Mouse (Mus musculus) stomach, embryonic 16.5 days (tissue): ENCODE data around the gene Gm49337. TPM values are rescaled to one million over a fixed set of nuclear protein-coding genes. Genes with fewer than 3 reads are reported as not detected.
A peak's percentile ranks its signal among the peaks of the same experiment; 100 is the strongest.

Experiments used
- ATAC-seq: fragments of 200-750 bp; cut with Nextera tagmentation; 2 replicates; pipeline ENCODE4 v1.8.0; 2017; ENCODE audit warnings: moderate number of reproducible peaks, moderate TSS enrichment; ENCODE audit not compliant: insufficient read depth, low FRiP score
- H3K27ac ChIP-seq: fragments of 300-500 bp; sonication (generic); 2 replicates; pipeline ENCODE4 v1.5.1; 2014; ENCODE audit warnings: low read length
- H3K27me3 ChIP-seq: fragments of 300-500 bp; sonication (generic); 2 replicates; pipeline ENCODE4 v1.6.1; 2014; ENCODE audit warnings: low read length, control low read depth, mixed read lengths; ENCODE audit not compliant: control insufficient read depth, insufficient read depth
- H3K36me3 ChIP-seq: fragments of 300-500 bp; sonication (generic); 2 replicates; pipeline ENCODE4 v1.6.1; 2014; ENCODE audit warnings: low read length; ENCODE audit not compliant: control insufficient read depth, insufficient read depth
- H3K4me1 ChIP-seq: fragments of 300-500 bp; sonication (generic); 2 replicates; pipeline ENCODE4 v1.6.1; 2014; ENCODE audit warnings: low read length, control low read depth, mixed read lengths; ENCODE audit not compliant: control insufficient read depth, insufficient read depth
- H3K4me2 ChIP-seq: fragments of 300-500 bp; sonication (generic); 2 replicates; pipeline ENCODE4 v1.6.1; 2014; ENCODE audit warnings: low read depth, low read length, mixed read lengths
- H3K4me3 ChIP-seq: fragments of 300-500 bp; sonication (generic); replicated peaks from 2 replicates; pipeline ENCODE4 v1.5.1; 2014; ENCODE audit warnings: mild to moderate bottlenecking, low read length
- H3K9ac ChIP-seq: fragments of 300-500 bp; sonication (generic); 2 replicates; pipeline ENCODE4 v1.6.1; 2014; ENCODE audit warnings: low read length
- H3K9me3 ChIP-seq: fragments of 300-500 bp; sonication (generic); replicated peaks from 2 replicates; pipeline ENCODE4 v1.6.1; 2016; ENCODE audit warnings: low read length, control low read depth; ENCODE audit not compliant: control insufficient read depth
- WGBS: fragments of 180-500 bp; shearing (Covaris S2); extraction: QIAGEN DNeasy Blood & Tissue Kit; methylation state at CpG from one replicate; pipeline ENCODE4 v1.1.7; 2014; 5-methylcytosine and 5-hydroxymethylcytosine counted together
- polyA plus RNA-seq: library from polyadenylated mRNA; unstranded; fragments of >200 nt; fragmentation: Nextera tagmentation; extraction: Ambion mirVana; gene quantifications from 2 replicates; pipeline ENCODE4 v1.2.1, GENCODE M21; 2015

Gene Gm49337
- polyA plus RNA-seq, 1 experiment from 2014 or later, result not detected

DNA sequence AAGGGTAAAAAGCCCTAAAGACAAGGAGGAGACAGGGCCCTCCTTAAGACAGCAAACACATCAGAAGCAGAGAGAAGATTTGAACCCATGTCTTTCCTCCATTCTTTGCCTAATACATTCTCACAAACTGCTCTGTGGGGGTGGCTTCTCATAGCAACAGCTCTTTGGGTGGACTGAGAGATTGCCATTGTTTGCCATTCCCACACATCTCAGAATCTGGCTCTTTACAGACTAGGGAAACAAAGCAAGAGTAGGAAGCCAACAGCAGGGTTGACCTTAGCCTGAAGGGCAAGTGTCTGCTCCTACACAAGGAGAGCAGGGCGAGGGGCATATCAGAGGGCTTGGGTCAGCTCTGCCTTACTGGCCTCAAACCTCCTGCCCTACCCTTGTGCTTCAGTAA, 31.4 kb upstream of the Gm49337 start:
- no peak for ATAC-seq

DNA sequence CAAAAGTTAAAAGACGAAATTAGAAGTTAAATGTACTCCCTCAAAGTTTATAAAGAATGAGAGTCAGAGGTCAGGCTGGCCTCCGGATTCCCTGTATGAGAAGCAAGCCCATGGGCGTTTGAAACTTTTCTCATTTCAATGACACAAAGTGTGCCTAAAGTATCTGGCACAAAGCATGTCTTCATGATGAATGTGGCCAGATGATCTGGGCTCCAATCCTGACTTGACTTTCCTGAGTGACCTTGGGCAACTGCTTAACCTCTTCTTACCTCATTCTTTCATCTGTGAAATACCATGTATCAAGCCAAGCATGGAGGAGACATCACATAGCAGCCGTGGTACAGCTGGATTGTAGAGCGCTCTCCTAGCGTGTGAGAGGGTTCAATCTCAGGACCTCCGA, 30.9 kb upstream of the Gm49337 start:
- H3K4me1 ChIP-seq, result peaks cover 6% of the 10 kb centered on the region
- no peaks in the 10 kb centered on the region for H3K27me3 ChIP-seq
- WGBS, result 79% methylated on average over 7 of the region's 7 CpGs
- no peak overlapping the region for H3K4me3 ChIP-seq
- no peaks in the 10 kb centered on the region for H3K9me3 ChIP-seq
- no peak for ATAC-seq
- no peak overlapping the region for H3K9ac ChIP-seq
- H3K4me2 ChIP-seq, result no peak overlapping the region
- no peak overlapping the region for H3K27ac ChIP-seq
- H3K36me3 ChIP-seq, result no peaks in the 10 kb centered on the region

More for the DNA sequence above, 31.4 kb upstream of the Gm49337 start:
- peaks cover 6% of the 10 kb centered on the region for H3K4me1 ChIP-seq
- whole genome bisulfite sequencing, result 82% methylated on average over 1 of the region's 1 CpGs
- H3K4me3 ChIP-seq, result no peak overlapping the region
- H3K27me3 ChIP-seq, result no peaks in the 10 kb centered on the region
- H3K9me3 ChIP-seq, result no peaks in the 10 kb centered on the region
- no peaks in the 10 kb centered on the region for H3K36me3 ChIP-seq
- H3K9ac ChIP-seq, result no peak overlapping the region
- no peak overlapping the region for H3K4me2 ChIP-seq
- H3K27ac ChIP-seq, result no peak overlapping the region

DNA sequence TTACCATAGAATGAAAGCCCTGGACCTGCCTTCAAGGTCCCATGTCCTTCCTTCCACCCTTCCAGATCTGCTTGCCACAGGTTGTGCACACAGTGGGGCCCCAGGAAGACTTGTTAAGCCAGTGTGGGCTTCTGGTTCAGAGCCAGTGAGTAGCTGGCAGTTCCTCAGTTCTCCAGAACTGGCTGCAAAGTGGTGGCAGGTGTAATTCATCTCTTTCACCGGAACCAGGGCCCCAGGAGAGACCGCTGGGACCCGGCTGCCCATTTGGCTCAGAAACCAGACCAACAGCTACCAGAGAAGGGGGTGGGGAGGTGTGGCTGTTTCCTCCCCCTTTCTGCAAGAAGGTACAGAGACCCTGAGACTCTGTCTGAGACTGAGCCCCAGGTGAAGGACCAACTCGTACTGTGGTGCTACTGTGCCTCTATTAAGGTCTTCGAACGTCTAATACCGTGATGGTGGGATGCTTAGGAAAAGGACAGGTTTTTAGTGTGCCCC, 29.8 kb upstream of the Gm49337 start:
- 10% methylated on average over 7 of the region's 7 CpGs for WGBS
- no peaks in the 10 kb centered on the region for H3K9me3 ChIP-seq
- H3K4me2 ChIP-seq, result peak overlapping the region; percentile 90
- 0 out of 2 replicates have a peak overlapping the region, but pooled peaks have one; percentile 88 for H3K9ac ChIP-seq
- H3K36me3 ChIP-seq, result no peaks in the 10 kb centered on the region
- ATAC-seq, result no peak
- peaks cover 6% of the 10 kb centered on the region for H3K4me1 ChIP-seq
- H3K27me3 ChIP-seq, result no peaks in the 10 kb centered on the region
- H3K27ac ChIP-seq, result no peak overlapping the region
- H3K4me3 ChIP-seq, result peak overlapping the region; percentile 78

DNA sequence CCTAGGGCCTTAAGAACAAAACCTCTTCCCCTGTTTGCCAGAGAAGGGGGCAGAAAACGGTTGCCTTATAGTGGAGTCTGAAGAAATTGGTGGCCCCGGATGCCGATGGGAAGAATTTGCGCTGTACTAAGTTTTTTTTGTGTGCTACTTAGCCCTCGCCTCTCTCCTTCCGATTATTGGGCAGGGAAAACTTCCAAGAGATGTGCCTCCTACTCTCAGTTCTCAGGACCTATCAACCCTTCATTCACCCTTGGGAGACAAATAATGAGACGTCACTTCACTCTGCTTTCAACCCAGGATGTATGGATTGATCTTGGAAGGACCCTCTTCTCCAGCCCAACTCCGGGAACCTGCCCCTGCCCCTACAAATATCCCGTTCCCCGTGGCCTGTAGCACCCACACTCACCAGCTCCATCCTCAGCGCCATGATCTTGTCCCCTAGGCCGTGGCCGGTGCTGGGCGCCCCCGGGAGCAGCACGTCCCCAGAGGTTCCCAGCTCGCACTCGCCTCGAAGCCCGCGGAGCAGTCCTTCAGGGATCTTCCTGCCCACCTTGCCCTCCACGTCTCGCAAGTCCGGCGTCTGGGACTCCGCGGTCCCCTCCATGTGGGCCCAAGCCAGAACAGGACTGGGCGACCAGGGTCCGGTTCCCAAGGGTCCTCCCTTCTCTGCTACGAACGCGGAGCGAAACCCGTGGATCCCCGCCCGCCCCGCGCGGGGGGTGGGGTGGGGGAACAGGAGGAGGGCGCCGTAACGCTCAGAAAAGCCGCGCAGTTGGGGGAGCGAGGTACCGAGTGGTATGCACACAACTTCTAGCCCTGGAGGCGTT, 29.1 kb upstream of the Gm49337 start:
- peak overlapping the region; percentile 90 for H3K4me2 ChIP-seq
- H3K4me3 ChIP-seq, result peak overlapping the region; percentile 78
- H3K4me1 ChIP-seq, result peaks cover 6% of the 10 kb centered on the region
- H3K36me3 ChIP-seq, result no peaks in the 10 kb centered on the region
- peak; percentile 57; the same call in 1 of the 2 replicates for ATAC-seq
- WGBS, result under 1% methylated on average over 41 of the region's 47 CpGs
- H3K27ac ChIP-seq, result no peak overlapping the region
- H3K9ac ChIP-seq, result peak overlapping the region; percentile 88
- H3K27me3 ChIP-seq, result no peaks in the 10 kb centered on the region
- H3K9me3 ChIP-seq, result no peaks in the 10 kb centered on the region

DNA sequence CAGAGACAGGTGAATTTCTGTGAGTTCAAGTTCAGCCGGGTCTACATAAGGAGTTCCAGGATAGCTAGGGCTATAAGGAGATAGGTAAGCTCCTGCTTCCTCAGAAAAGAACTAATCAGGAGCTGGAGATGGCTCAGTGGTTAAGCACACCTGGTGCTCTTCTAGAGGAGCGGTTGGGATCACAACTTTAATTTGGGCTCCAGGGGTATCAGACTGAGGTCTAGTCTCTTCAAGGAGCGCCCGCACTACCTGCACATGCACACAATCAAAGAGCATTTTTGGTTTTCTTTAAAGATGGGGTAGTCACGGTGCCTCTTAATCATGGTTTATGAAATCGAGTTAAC, 23.4 kb upstream of the Gm49337 start:
- peaks cover 15% of the 10 kb centered on the region for H3K4me1 ChIP-seq
- peak overlapping the region; percentile 87 for H3K27ac ChIP-seq
- no peaks in the 10 kb centered on the region for H3K36me3 ChIP-seq
- 18% methylated on average over 6 of the region's 6 CpGs for WGBS
- no peaks in the 10 kb centered on the region for H3K9me3 ChIP-seq
- H3K27me3 ChIP-seq, result no peaks in the 10 kb centered on the region
- peak overlapping the region; percentile 77 for H3K4me3 ChIP-seq
- peak overlapping the region; percentile 51 for H3K4me2 ChIP-seq
- peak overlapping the region; percentile 92 for H3K9ac ChIP-seq
- ATAC-seq, result no peak

DNA sequence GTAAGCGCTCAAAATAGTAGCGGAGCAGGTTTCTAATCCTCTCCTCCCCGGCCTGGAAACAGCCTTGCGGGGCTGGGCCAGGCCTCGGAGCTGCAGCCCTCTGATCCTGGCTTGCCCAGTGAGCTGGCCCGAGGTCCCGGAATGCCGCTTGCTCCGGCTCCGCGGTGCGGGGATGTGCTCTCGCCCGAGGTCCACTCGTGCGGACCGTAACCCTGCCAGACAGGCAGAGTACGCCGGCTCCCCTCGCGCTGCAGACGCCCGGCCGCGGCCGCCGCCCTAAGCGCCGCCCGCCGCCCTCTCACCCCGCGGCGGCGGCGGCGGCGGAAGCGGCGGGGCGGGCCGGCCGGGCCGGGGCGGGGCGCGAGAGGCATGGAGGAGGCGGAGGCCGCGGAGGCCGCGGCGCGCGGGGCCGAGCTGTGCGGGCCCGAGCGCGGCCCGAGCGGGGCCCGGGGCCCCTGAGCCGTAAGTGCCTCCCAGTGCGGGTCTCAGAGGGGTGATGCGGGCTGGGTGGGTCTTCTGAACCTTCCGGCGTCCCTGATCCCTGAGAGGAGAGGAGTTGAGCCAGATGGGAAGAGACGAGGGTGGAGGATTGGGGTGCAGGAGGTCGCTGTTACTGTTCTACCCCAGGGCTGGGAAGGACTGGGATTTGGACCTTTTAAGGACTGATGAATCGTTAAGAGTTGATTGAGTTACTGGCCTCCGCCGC, 22.9 kb upstream of the Gm49337 start:
- Histone ChIP-seq H3K36me3 (0 out of 2 replicates have a peak, but pooled peaks cover 4% of the 10 kb centered on the region), H3K27ac (peak overlapping the region; percentile 87), H3K4me2 (peak overlapping the region; percentile 72), H3K4me3 (peak overlapping the region; percentile 77), H3K9ac (peak overlapping the region; percentile 92), H3K27me3 (no peaks in the 10 kb centered on the region), H3K4me1 (peaks cover 13% of the 10 kb centered on the region), H3K9me3 (no peaks in the 10 kb centered on the region)
- WGBS, result under 1% methylated on average over 73 of the region's 73 CpGs
- ATAC-seq, result peak; percentile 94

DNA sequence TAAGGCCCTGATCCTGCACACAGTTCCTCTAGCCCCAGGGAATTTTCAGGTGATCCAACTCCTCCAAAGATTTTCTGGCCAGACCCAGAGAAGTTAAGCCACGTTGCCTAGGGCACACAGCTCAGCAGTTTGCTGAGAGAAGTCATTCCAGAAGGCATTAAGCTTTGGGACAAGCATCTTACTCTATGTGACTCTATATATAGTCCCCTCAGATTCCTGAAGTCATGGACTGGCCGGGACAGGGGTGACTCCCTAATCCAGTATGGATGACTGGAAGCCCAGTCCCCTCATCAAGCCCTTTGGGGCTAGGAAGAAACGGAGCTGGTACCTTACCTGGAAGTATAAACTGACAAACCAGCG, 22.3 kb upstream of the Gm49337 start:
- peak overlapping the region; percentile 68; the same call in 1 of the 2 replicates for H3K27ac ChIP-seq
- H3K4me3 ChIP-seq, result peak overlapping the region; percentile 77
- peak overlapping the region; percentile 72 for H3K4me2 ChIP-seq
- 0 out of 2 replicates have a peak, but pooled peaks have one; percentile 4 for ATAC-seq
- no peaks in the 10 kb centered on the region for H3K27me3 ChIP-seq
- peak overlapping the region; percentile 92 for H3K9ac ChIP-seq
- H3K4me1 ChIP-seq, result peaks cover 13% of the 10 kb centered on the region
- 0 out of 2 replicates have a peak, but pooled peaks cover 9% of the 10 kb centered on the region for H3K36me3 ChIP-seq
- WGBS, result 23% methylated on average over 4 of the region's 4 CpGs
- H3K9me3 ChIP-seq, result no peaks in the 10 kb centered on the region

DNA sequence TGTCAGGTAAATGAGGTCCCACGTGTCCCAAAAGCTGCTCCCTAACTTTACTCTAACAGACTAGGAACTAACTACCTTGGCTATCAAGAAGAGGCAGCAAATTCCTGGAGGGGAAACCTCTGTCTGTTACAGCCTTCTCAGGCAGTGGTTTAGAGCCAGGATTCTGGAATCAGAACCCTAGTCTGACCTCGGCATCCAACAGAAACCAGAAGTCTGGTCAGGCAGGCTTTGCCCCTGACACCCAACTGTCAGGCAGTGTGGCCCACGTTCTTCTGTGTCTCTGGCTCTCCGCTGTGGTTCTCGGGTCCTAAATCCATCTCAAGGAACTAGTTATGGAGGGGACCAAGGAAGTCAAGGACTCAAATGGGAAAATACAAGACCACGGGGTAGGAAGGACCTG, 21.9 kb upstream of the Gm49337 start, which contains the start of gene Lurap1:
Gene Lurap1, minus strand, starts transcription at position 101 of the 400 bp plus-strand sequence.
- Histone ChIP-seq H3K36me3 (peaks cover 13% of the 10 kb centered on the region; the same call in 1 of the 2 replicates), H3K9me3 (no peaks in the 10 kb centered on the region), H3K4me2 (peak within 1 kb of the TSS; percentile 72), H3K4me1 (peaks cover 13% of the 10 kb centered on the region), H3K4me3 (peak within 1 kb of the TSS; percentile 77), H3K9ac (peak within 1 kb of the TSS; percentile 92), H3K27ac (peak within 1 kb of the TSS; percentile 87), H3K27me3 (no peaks in the 10 kb centered on the region)
- ATAC-seq, result no peak
- 69% methylated on average over 6 of the region's 6 CpGs for WGBS

DNA sequence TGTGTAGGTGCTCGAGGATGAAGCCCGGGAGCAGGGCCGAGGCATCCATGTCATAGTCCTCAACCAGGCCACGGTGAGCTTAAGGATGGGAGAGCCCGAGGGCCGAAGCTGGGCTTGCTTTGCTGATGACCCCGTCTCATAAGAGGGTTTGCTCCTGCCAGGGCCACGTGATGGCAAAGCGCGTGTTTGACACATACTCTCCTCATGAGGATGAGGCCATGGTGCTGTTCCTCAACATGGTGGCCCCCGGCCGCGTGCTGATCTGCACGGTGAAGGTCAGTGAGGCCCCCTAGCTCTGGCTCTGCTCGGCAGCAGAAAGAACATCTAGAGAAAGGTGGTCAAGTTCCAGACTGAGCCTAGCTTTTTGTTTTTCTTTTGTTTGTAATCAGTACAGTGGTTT, 20.5 kb upstream of the Gm49337 start:
- 89% methylated on average over 15 of the region's 15 CpGs for WGBS
- H3K4me1 ChIP-seq, result peaks cover 13% of the 10 kb centered on the region
- peaks cover 21% of the 10 kb centered on the region; the same call in 1 of the 2 replicates for H3K36me3 ChIP-seq
- no peaks in the 10 kb centered on the region for H3K9me3 ChIP-seq
- no peak overlapping the region for H3K27ac ChIP-seq
- H3K27me3 ChIP-seq, result no peaks in the 10 kb centered on the region
- H3K4me2 ChIP-seq, result no peak overlapping the region
- ATAC-seq, result no peak
- no peak overlapping the region for H3K4me3 ChIP-seq
- H3K9ac ChIP-seq, result no peak overlapping the region
